17 mouse cellular contexts compared by ENCODE assay signal in the genomic region with DNA sequence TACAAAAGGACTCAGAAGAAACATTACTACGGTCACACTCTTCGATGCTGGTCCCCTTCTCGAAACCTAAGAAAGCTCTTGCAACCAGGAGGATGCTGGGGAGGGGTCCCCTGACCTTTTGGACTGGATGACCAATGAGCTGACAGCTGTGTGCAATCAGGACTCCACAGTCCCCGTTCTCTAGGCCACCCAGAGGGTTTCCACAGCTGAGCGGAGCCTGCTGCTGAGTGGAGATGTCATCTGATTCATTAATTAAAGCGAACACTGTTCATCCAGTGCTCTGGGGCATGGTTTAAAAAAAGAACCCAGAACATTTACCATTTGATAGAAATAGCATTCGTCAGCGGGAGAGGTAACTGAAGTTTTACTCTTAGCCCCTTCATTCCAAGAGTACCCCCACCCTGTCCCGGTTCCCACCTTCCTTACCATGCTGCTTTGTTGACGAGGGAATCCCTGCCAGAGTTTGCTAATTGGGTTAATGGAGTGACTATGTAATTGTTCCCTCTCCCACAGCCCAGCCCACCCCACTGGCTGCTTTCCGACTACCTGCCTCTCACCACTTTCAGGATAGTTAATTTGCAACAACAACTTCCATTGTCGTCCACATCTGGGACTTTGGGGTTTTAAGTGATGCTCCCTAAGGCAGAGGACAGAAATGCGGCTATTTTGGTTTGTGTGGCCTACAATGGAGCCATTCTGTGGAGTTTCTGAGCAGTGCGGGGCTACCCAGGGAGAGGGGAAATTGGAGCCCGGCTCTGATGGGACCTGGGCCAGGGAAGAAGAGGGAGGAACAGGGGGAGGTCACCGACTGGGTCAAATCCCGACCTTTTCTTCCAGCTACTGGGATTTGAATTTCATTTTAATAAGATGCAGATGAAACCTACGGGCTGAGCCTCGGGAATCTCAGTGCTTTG. TPM values are rescaled to one million over a fixed set of nuclear protein-coding genes. Genes with fewer than 3 reads are reported as not detected.
A peak's percentile ranks its signal among the peaks of the same experiment; 100 is the strongest.
DNase-seq lines count a peak whose midpoint lies in the region; ATAC-seq and TF ChIP-seq lines count a peak whose summit lies in the region.
"Had no signal": no experiment of that assay in that cellular context is flagged by ENCODE, and none has a peak within 500 bp of the region (broad histone marks: within the 10 kb centered on the region; RNA-seq: fewer than 3 reads in every experiment).

No protein-coding gene starts in this region.

- TF ChIP-seq CTCF in midbrain, postnatal 0 days (IDR thresholded peaks at IDR 0.05) = no peak

- no peaks in the 10 kb centered on the region for H3K9me3 ChIP-seq in midbrain, embryonic 13.5 days
- no peaks in the 10 kb centered on the region for H3K9me3 ChIP-seq in midbrain, postnatal 0 days (ENCODE audit: low read length)
- no peaks in the 10 kb centered on the region for H3K9me3 ChIP-seq in forebrain, embryonic 13.5 days (replicated peaks)
- H3K9me3 ChIP-seq: liver, embryonic 15.5 days; midbrain, embryonic 10.5 days had no signal

- H3K4me3 ChIP-seq in midbrain, embryonic 13.5 days (replicated peaks) = no peak overlapping the region
- no peak overlapping the region for H3K4me3 ChIP-seq in midbrain, postnatal 0 days (ENCODE audit: low read depth, low read length)
- no peak overlapping the region for H3K4me3 ChIP-seq in forebrain, embryonic 13.5 days
- H3K4me3 ChIP-seq: liver, embryonic 15.5 days; midbrain, embryonic 10.5 days had no signal

- 35% methylated on average over 19 of the region's 19 CpGs for WGBS in midbrain, embryonic 13.5 days
- WGBS in midbrain, postnatal 0 days = 32% methylated on average over 19 of the region's 19 CpGs
- WGBS in forebrain, embryonic 13.5 days = 22% methylated on average over 19 of the region's 19 CpGs

- H3K4me1 ChIP-seq in midbrain, embryonic 13.5 days (replicated peaks) = peaks cover 11% of the 10 kb centered on the region
- no peaks in the 10 kb centered on the region; the same call in 1 of the 2 replicates for H3K4me1 ChIP-seq in midbrain, postnatal 0 days (ENCODE audit: insufficient read depth, low read length)
- H3K4me1 ChIP-seq in forebrain, embryonic 13.5 days = peaks cover 33% of the 10 kb centered on the region
- H3K4me1 ChIP-seq: liver, embryonic 15.5 days had no signal

- no peak overlapping the region for H3K4me2 ChIP-seq in midbrain, embryonic 13.5 days (replicated peaks)
- H3K4me2 ChIP-seq in midbrain, postnatal 0 days (ENCODE audit: low read depth, low read length, poor library complexity, severe bottlenecking) = no peak overlapping the region
- H3K4me2 ChIP-seq in forebrain, embryonic 13.5 days = peak overlapping the region; percentile 7; the same call in 1 of the 2 replicates
- H3K4me2 ChIP-seq: liver, embryonic 15.5 days had no signal

- H3K9ac ChIP-seq in midbrain, embryonic 13.5 days (replicated peaks) = no peak overlapping the region
- no peak overlapping the region for H3K9ac ChIP-seq in midbrain, postnatal 0 days (replicated peaks; ENCODE audit: low read length, poor library complexity, severe bottlenecking)
- H3K9ac ChIP-seq in forebrain, embryonic 13.5 days = no peak overlapping the region
- H3K9ac ChIP-seq: liver, embryonic 15.5 days had no signal

- peaks cover 5% of the 10 kb centered on the region; the same call in 1 of the 2 replicates for H3K27me3 ChIP-seq in midbrain, embryonic 13.5 days
- no peaks in the 10 kb centered on the region for H3K27me3 ChIP-seq in midbrain, postnatal 0 days (ENCODE audit: insufficient read depth, low read length)
- peaks cover 3% of the 10 kb centered on the region; the same call in 1 of the 2 replicates for H3K27me3 ChIP-seq in forebrain, embryonic 13.5 days
- H3K27me3 ChIP-seq: liver, embryonic 15.5 days; Patski had no signal

- H3K36me3 ChIP-seq in midbrain, embryonic 13.5 days = no peaks in the 10 kb centered on the region
- no peaks in the 10 kb centered on the region for H3K36me3 ChIP-seq in midbrain, postnatal 0 days (ENCODE audit: insufficient read depth, low read length)
- no peaks in the 10 kb centered on the region for H3K36me3 ChIP-seq in forebrain, embryonic 13.5 days (ENCODE audit: poor library complexity, severe bottlenecking)
- H3K36me3 ChIP-seq: liver, embryonic 15.5 days; midbrain, embryonic 10.5 days had no signal

- H3K27ac ChIP-seq in midbrain, embryonic 13.5 days = no peak overlapping the region
- H3K27ac ChIP-seq in midbrain, postnatal 0 days (ENCODE audit: low read depth, low read length) = no peak overlapping the region
- no peak overlapping the region for H3K27ac ChIP-seq in forebrain, embryonic 13.5 days
- H3K27ac ChIP-seq: liver, embryonic 15.5 days; midbrain, embryonic 10.5 days had no signal

- peak; percentile 28 for DNase-seq in gastrocnemius, postnatal 10 days
- DNase-seq in gastrocnemius, postnatal 14 days = no peak
- DNase-seq in midbrain, postnatal 0 days (ENCODE audit: low spot score) = no peak
- DNase-seq in retina, embryonic 14.5 days (ENCODE audit: low spot score) = peak; percentile 77
- DNase-seq in urinary bladder, postnatal 4 days (ENCODE audit: low spot score in 2 of 2) = no peak
- DNase-seq in cerebellum, adult 11 months = no peak
- DNase-seq: adrenal gland, postnatal 10 days; B cell, adult 2 months; cerebellum, adult 8-10 months; thymus, postnatal 36 days had no signal

- 0 out of 2 replicates have a peak, but pooled peaks have one; percentile 35 for ATAC-seq in midbrain, embryonic 13.5 days
- no peak for ATAC-seq in midbrain, postnatal 0 days (ENCODE audit: low FRiP score)
- ATAC-seq in forebrain, embryonic 13.5 days = peak; percentile 49; the same call in 1 of the 2 replicates
- ATAC-seq: Patski had no signal

- intact Hi-C loops in gastrocnemius, postnatal 14 days (cut with DNase I; ENCODE audit: low total_unique reads) = loop anchor here (2.0 to 5.0 kb wide), 2 partner anchors 97 to 225 kb away; a partner anchor contains a TSS

RNA-seq across cellular contexts. Expression of a gene that starts 10.7 kb away (rescaled TPM):
- total RNA-seq in gastrocnemius, postnatal 10 days (2021) = 10 to 100 TPM; 37.9 to 41.8 TPM
- total RNA-seq in gastrocnemius, postnatal 14 days (2021) = 10 to 100 TPM; 36.2 to 39.1 TPM
- polyA plus RNA-seq in midbrain, embryonic 13.5 days (2015; fragmentation: Nextera tagmentation; extraction: Ambion mirVana) = 135 and 142 TPM in 2 replicates
- total RNA-seq in midbrain, postnatal 0 days (2014; rRNA removed) = 70.5 and 76.1 TPM in 2 replicates
- 169 and 173 TPM in 2 replicates for polyA plus RNA-seq in midbrain, postnatal 0 days (2015; fragmentation: Nextera tagmentation; extraction: Ambion mirVana)
- polyA plus RNA-seq in forebrain, embryonic 13.5 days (2015; fragmentation: Nextera tagmentation; extraction: Ambion mirVana) = 139 and 150 TPM in 2 replicates

RNA-seq across cellular contexts. Expression of a gene that starts 50.4 kb away (rescaled TPM):
- total RNA-seq in gastrocnemius, postnatal 10 days (2021) = not detected
- total RNA-seq in gastrocnemius, postnatal 14 days (2021) = not detected
- polyA plus RNA-seq in midbrain, embryonic 13.5 days (2015; fragmentation: Nextera tagmentation; extraction: Ambion mirVana) = not detected in 2 replicates
- total RNA-seq in midbrain, postnatal 0 days (2014; rRNA removed) = not detected in 2 replicates
- not detected in 2 replicates for polyA plus RNA-seq in midbrain, postnatal 0 days (2015; fragmentation: Nextera tagmentation; extraction: Ambion mirVana)
- not detected in 2 replicates for polyA plus RNA-seq in forebrain, embryonic 13.5 days (2015; fragmentation: Nextera tagmentation; extraction: Ambion mirVana)
- total RNA-seq: adrenal gland, postnatal 10 days; left cerebral cortex, adult 18-20 months had no signal
- polyA plus RNA-seq: liver, embryonic 15.5 days; midbrain, embryonic 10.5 days; Patski; spleen, adult 2 months had no signal

Comparison
In these comparisons a context has a peak if more than half of its experiments do, and no peak if none do; other contexts are left out.
1. DNase-seq: peak in gastrocnemius, postnatal 10 days (single experiment) and retina, embryonic 14.5 days (single experiment); none in gastrocnemius, postnatal 14 days (single experiment), midbrain, postnatal 0 days (single experiment), urinary bladder, postnatal 4 days (0 of 2) and cerebellum, adult 11 months (single experiment).